ENCODE assay signal across 11 mouse cellular contexts in the genomic region with DNA sequence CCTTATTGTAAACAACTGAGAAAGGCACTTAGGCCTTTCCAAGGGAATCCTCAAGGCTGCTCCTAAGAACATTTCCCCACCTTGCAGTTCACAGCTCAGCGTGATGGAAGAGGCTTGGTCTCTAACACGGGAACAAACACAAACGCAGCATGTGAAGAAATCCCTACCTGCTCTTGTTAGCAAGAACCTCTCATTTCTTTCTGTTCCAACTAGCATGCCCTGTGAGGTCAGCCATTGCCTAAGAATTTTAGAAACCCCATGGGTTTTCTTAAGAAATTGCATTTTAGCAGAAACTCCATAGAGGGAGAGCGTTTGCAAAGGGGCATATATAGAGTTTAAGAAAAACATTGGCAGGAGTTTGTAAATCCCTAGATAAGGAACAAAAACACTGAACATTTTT. TPM values are rescaled to one million over a fixed set of nuclear protein-coding genes. Genes with fewer than 3 reads are reported as not detected.
DNase-seq lines count a peak whose midpoint lies in the region; ATAC-seq and TF ChIP-seq lines count a peak whose summit lies in the region.
"Had no signal": no experiment of that assay in that cellular context is flagged by ENCODE, and none has a peak within 500 bp of the region (broad histone marks: within the 10 kb centered on the region; RNA-seq: fewer than 3 reads in every experiment).

No protein-coding gene starts in this region.

- H3K27ac ChIP-seq in cerebellum, adult 2 months (ENCODE audit: insufficient read depth, low read length), result peak overlapping the region; percentile 64; the same call in 1 of the 2 replicates
- H3K27ac ChIP-seq in kidney, embryonic 14.5 days (ENCODE audit: low read depth, low read length), result no peak overlapping the region
- no peak overlapping the region for H3K27ac ChIP-seq in neural tube, embryonic 13.5 days (replicated peaks)

- H3K4me2 ChIP-seq in kidney, embryonic 14.5 days (replicated peaks; ENCODE audit: low read depth, low read length), result peak overlapping the region; percentile 34; the same call in 1 of the 2 replicates
- peak overlapping the region; percentile 54 for H3K4me2 ChIP-seq in neural tube, embryonic 13.5 days

- H3K4me3 ChIP-seq in cerebellum, adult 2 months (replicated peaks; ENCODE audit: insufficient read depth, low read depth, low read length), result peak overlapping the region; percentile 37
- H3K4me3 ChIP-seq in kidney, embryonic 14.5 days (ENCODE audit: low read length), result no peak overlapping the region
- no peak overlapping the region for H3K4me3 ChIP-seq in neural tube, embryonic 13.5 days
- H3K4me3 ChIP-seq: midbrain, embryonic 13.5 days had no signal

- no peak overlapping the region for H3K9ac ChIP-seq in kidney, embryonic 14.5 days (ENCODE audit: low read depth, low read length)
- no peak overlapping the region for H3K9ac ChIP-seq in neural tube, embryonic 13.5 days

- no peak for TF ChIP-seq POLR2A in cerebellum, adult 2 months (IDR thresholded peaks at IDR 0.05; ENCODE audit: borderline replicate concordance, insufficient read depth, low read length)

- WGBS in cerebellum, adult 2 months, result 35% methylated on average over 4 of the region's 4 CpGs
- WGBS in kidney, embryonic 14.5 days, result 38% methylated on average over 4 of the region's 4 CpGs
- WGBS in neural tube, embryonic 13.5 days, result 56% methylated on average over 4 of the region's 4 CpGs

- H3K9me3 ChIP-seq in kidney, embryonic 14.5 days (ENCODE audit: control insufficient read depth, low read length), result no peaks in the 10 kb centered on the region
- H3K9me3 ChIP-seq in neural tube, embryonic 13.5 days, result no peaks in the 10 kb centered on the region
- H3K9me3 ChIP-seq: liver, embryonic 15.5 days; midbrain, embryonic 13.5 days had no signal

- TF ChIP-seq CTCF in cerebellum, adult 2 months (IDR thresholded peaks at IDR 0.05; ENCODE audit: borderline replicate concordance, insufficient read depth, low read depth, low read length), result no peak

- no peak for ATAC-seq in kidney, embryonic 14.5 days (ENCODE audit: low FRiP score, low TSS enrichment)
- no peak for ATAC-seq in neural tube, embryonic 13.5 days (ENCODE audit: low read depth)
- ATAC-seq: midbrain, embryonic 13.5 days had no signal

- peaks cover 21% of the 10 kb centered on the region for H3K36me3 ChIP-seq in kidney, embryonic 14.5 days (ENCODE audit: control insufficient read depth, insufficient read depth, low read length)
- no peaks in the 10 kb centered on the region for H3K36me3 ChIP-seq in neural tube, embryonic 13.5 days
- H3K36me3 ChIP-seq: liver, embryonic 15.5 days; midbrain, embryonic 13.5 days had no signal

- DNase-seq in cerebellum, adult 2 months, result no peak
- no peak for DNase-seq in cerebellum, adult 11 months
- no peak for DNase-seq in kidney, adult 9 months
- DNase-seq in neural tube, embryonic 10.5 days (ENCODE audit: extremely low spot score, low spot score), result no peak
- no peak for DNase-seq in layer of hippocampus, postnatal 10 days (ENCODE audit: low spot score in 2 of 2)
- no peak for DNase-seq in urinary bladder, postnatal 14 days (ENCODE audit: low spot score)
- DNase-seq: cerebellum, postnatal 10 days had no signal

- no peaks in the 10 kb centered on the region for H3K27me3 ChIP-seq in cerebellum, adult 2 months (ENCODE audit: control insufficient read depth, insufficient read depth, low read length)
- no peaks in the 10 kb centered on the region for H3K27me3 ChIP-seq in kidney, embryonic 14.5 days (ENCODE audit: control insufficient read depth, insufficient read depth, low read length)
- peaks cover 10% of the 10 kb centered on the region; the same call in 1 of the 2 replicates for H3K27me3 ChIP-seq in neural tube, embryonic 13.5 days

- peaks cover 21% of the 10 kb centered on the region for H3K4me1 ChIP-seq in cerebellum, adult 2 months (ENCODE audit: control insufficient read depth, insufficient read depth, low read length)
- peaks cover 18% of the 10 kb centered on the region for H3K4me1 ChIP-seq in kidney, embryonic 14.5 days (ENCODE audit: control insufficient read depth, insufficient read depth, low read length)
- peaks cover 48% of the 10 kb centered on the region for H3K4me1 ChIP-seq in neural tube, embryonic 13.5 days (replicated peaks)

RNA-seq across cellular contexts. Expression of a gene that starts 6.3 kb away (rescaled TPM):
- 25.0 and 28.1 TPM in 2 replicates for polyA plus RNA-seq in cerebellum, adult 2 months (2012; rRNA removed)
- 20.1 and 29.2 TPM in 2 replicates for polyA plus RNA-seq in kidney, embryonic 14.5 days (2014; fragmentation: Nextera tagmentation; extraction: Ambion mirVana)
- 6.7 and 6.8 TPM in 2 replicates for polyA plus RNA-seq in neural tube, embryonic 13.5 days (2015; fragmentation: Nextera tagmentation; extraction: Ambion mirVana)
- 1 to 10 TPM; 5.8 to 6.5 TPM for total RNA-seq in layer of hippocampus, postnatal 10 days (2021)

RNA-seq across cellular contexts. Expression of a gene that starts 27.6 kb away (rescaled TPM):
- polyA plus RNA-seq in cerebellum, adult 2 months (2012; rRNA removed), result 4.7 and 5.7 TPM in 2 replicates
- 0.90 and 1.4 TPM in 2 replicates for polyA plus RNA-seq in kidney, embryonic 14.5 days (2014; fragmentation: Nextera tagmentation; extraction: Ambion mirVana)
- polyA plus RNA-seq in neural tube, embryonic 13.5 days (2015; fragmentation: Nextera tagmentation; extraction: Ambion mirVana), result 6.9 and 10.3 TPM in 2 replicates
- 1 to 10 TPM; 7.0 to 7.9 TPM for total RNA-seq in layer of hippocampus, postnatal 10 days (2021)
- polyA plus RNA-seq: liver, embryonic 15.5 days had no signal
